In the genomic region with DNA sequence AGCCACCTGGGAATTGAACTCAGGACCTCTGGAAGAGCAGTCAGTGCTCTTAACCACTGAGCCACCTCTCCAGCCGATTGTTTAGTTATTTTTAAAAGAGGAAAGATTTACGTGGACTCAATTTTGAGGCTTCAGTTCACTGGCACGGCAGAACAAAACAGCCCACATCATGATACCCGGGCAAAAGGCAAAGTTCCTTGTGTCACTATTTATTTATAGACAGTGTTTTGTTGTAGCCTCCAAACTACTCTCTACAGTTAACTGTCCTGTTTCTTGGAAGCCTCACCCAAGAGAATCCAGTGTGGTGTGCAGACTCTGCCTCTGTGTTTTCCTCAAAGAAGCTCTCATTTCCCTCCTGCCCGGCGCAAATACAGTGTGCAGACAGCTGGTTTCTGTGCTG, we compare ENCODE assay signal across 18 mouse cellular contexts.
"Had no signal": no experiment of that assay in that cellular context is flagged by ENCODE, and none has a peak within 500 bp of the region (broad histone marks: within the 10 kb centered on the region; RNA-seq: fewer than 3 reads in every experiment).

No protein-coding gene starts in this region.

- H3K4me1 ChIP-seq: midbrain, embryonic 10.5 days; midbrain, embryonic 12.5 days; neural tube, embryonic 13.5 days; neural tube, embryonic 15.5 days had no signal

- H3K4me3 ChIP-seq: midbrain, embryonic 10.5 days; midbrain, embryonic 12.5 days; myocyte; neural tube, embryonic 13.5 days; neural tube, embryonic 15.5 days had no signal

- ATAC-seq: midbrain, embryonic 16.5 days had no signal

- H3K9me3 ChIP-seq: midbrain, embryonic 10.5 days; midbrain, embryonic 12.5 days; neural tube, embryonic 13.5 days; neural tube, embryonic 15.5 days had no signal

- H3K36me3 ChIP-seq: midbrain, embryonic 10.5 days; midbrain, embryonic 12.5 days; neural tube, embryonic 13.5 days; neural tube, embryonic 15.5 days had no signal

- H3K9ac ChIP-seq: lung, embryonic 14.5 days; midbrain, embryonic 12.5 days; neural tube, embryonic 13.5 days; neural tube, embryonic 15.5 days had no signal

- H3K4me2 ChIP-seq: lung, embryonic 14.5 days; midbrain, embryonic 12.5 days; neural tube, embryonic 13.5 days; neural tube, embryonic 15.5 days had no signal

- H3K27me3 ChIP-seq: midbrain, embryonic 12.5 days; neural tube, embryonic 13.5 days; neural tube, embryonic 15.5 days had no signal

- DNase-seq: lung, embryonic 14.5 days; lung, postnatal 10 days; lung, postnatal 4 days; midbrain, embryonic 14.5 days; retina, postnatal 1 day; right cerebral cortex, adult 18-20 months; right cerebral cortex, postnatal 25 days; right cerebral cortex, postnatal 4 days; spleen, adult 18-20 months; thymus, adult 18-20 months; thymus, postnatal 14 days; thymus, postnatal 36 days had no signal

- H3K27ac ChIP-seq: midbrain, embryonic 10.5 days; midbrain, embryonic 12.5 days; neural tube, embryonic 13.5 days; neural tube, embryonic 15.5 days had no signal
